Mouse (Mus musculus): ENCODE results near the gene Pcnx3.

Pcnx3 gene

DNA sequence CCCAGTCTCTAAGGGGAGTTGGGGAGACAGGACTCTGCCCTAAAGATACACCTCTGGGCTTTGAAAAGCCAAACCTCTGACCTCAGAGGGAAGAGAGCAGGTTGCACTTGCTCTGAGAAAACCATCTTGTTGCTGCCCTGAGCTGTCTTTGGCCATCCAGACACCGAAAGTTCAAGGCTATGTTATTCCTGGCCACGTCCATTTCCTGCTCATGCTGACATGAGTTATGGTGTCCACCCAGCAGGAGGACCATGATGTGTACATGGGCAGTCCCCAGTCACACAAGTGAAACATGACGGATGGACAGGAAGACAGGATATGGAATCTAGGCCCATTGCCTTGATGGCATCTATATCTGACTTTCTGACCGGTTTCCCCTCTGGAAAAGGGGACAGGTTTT is 8.3 kb downstream of the Pcnx3 start:
- no peak for DNase-seq (ENCODE audit: low read depth)

DNA sequence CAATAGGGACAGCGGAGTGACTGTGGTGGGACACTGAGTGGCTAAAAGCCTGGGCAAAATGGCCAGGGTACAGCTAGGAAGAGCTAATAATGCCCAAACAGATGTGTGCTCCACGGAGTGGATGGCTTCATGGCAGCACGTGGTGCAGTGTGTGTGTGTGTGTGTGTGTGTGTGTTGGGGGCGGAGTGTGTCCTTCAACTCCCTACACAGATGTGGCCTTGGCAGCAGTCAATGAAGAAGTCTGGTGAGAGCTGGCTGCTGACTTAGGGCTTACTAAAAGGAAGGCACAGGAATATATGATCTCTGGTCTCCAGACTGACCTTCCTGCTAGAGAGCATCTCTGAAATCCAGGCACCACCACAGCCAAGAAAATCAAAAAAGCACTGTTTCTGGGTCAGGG is 20.3 kb downstream of the Pcnx3 start:
- DNase-seq (ENCODE audit: low read depth): no peak

DNA sequence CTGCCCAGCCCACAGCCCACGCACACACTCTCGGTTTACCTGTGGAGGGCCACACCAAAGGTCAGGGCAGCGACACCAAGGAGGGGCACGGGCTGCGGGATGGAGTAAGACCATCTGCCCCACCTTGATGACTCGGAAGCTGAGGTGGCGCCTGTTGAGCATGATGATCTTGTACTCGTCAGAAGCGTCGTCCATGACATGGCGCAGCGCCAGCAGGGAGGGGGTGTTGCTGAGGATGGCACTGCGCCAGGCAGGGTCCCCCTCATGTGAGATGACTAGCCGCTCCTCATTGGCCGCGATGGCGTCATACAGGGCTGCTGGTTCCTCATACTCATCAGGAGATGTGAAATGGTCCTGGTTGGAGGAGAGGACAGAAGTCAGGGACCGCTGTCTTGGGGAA is 22.3 kb downstream of the Pcnx3 start:
- DNase-seq (ENCODE audit: low read depth): no peak

GRCm38 (mm10) chr19:5665465-5665864 is 23.2 kb downstream of the Pcnx3 start:
- DNase-seq (ENCODE audit: low read depth): peak; percentile 26

DNA sequence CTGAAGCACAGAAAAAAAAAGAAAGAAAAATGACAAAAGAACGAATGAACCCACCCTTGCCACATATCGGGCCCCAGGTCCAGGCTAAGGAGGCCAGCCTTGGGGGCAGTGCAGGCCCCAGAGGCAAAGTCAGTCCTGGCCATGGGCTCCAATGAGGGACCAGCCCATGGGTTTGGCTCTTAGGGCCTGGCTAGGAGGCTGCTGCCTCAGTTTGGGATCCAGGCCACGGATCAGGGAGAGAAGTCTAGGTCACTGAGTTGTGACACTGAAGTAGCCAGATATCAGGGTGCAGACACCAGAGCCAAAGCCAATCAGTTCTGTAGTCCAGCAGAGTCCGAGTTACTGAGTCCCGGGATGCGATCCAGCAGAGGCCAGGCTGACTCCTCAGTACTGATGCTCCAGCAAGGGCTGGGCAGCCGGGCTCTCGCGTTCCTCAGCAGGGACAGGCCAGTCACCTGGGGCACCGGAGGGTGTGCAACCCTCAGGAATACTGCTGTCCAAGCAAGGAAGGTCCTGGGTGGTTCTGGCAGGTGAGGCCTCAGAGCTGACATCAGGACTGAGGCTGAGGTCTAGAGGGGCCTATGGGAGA is 23.9 kb downstream of the Pcnx3 start:
- no peak for DNase-seq (ENCODE audit: low read depth)

DNA sequence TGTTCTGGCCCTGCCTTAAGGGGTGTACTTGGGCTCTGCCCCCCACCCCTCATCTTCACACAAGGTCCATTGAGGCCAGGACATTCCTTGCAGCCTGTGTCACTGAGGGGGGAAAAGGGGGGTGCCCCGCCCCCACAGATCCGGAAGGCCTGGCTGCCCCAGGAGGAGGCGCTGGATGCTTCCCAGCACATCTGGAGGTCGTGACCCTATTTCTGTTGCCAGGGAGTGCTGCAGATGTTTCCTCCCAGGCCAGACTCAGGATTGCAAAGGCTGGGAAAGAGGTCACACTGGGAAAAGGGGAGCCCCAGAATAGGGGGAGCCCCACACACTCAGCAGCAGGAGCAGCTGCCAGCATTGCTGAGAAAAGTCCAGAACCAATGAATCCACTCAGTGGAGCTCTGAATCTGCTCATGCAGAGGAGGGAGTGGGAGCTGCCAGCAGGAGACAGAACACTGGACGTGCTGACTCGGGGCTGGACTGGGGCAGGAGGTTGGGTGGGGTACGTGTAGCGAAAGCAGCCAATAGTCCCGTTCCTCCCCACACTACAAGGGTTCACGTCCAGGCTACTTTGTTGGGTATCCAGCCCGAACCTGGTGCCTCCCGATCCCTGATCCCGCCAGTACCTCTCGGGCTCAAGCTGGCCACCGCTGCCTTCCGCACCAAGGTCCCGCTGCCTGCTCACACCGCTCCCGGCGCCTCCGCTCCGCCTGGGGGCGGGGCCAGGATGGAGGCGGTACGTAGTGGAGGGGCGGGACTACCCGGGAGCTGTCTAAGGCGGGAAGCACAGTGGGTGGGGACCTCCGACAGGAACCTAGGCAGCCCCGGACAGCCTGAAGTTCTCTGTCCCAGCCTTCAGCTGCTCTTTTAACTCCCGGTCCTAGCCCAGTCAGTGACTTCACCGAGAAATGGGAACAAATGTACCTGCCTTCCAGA is 25.5 kb downstream of the Pcnx3 start, which contains the start of gene Sipa1:
Gene Sipa1 (minus strand): TSS at position 727 of the 933 bp plus-strand sequence.
- peak; percentile 92 for DNase-seq (ENCODE audit: low read depth)

GRCm38 (mm10) chr19:5662310-5662709 is 26.4 kb downstream of the Pcnx3 start:
- DNase-seq (ENCODE audit: low read depth): no peak

DNA sequence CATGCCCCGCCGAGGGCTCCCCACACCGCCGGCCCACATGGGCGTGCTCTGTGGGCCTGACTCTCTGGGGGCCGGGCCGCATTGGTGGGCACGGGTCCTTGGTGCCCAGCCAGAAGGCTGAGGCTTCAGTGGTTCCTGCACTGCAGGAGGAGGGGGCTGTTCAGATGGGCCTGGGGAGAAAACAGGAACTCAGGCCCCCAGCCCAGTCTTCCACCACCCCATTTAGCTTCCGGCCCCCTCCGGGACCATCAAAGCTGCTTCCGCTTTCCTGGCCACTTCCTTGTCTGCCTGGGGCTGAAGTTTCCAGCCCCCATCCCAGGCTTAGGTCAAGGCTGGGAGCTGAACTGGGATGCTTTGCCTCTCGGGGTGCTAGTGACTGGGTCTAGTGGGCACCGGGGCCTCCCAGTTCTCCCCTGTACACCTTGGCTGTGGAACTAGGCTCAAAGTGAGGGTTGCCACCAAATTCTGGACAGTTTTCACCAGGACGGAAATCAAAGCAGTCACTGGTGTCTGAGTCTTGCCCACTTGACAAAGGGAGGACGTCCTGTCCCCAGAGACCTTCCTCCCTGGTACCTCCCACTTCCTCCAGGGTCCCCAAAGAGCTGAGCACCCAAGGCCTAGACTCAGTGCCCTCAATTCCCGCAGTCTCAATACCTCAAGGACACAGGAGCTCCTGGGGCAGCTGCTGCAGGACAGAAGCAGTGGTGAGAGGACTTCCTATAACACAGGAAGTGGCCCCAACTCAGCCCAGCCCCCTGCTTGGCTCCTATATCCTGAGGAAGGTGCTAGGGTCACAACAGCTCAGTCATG is 27.6 kb downstream of the Pcnx3 start:
- peak; percentile 79 for DNase-seq (ENCODE audit: low read depth)

GRCm38 (mm10) chr19:5654720-5655298 is 33.9 kb downstream of the Pcnx3 start:
- no peak for DNase-seq (ENCODE audit: low read depth)

DNA sequence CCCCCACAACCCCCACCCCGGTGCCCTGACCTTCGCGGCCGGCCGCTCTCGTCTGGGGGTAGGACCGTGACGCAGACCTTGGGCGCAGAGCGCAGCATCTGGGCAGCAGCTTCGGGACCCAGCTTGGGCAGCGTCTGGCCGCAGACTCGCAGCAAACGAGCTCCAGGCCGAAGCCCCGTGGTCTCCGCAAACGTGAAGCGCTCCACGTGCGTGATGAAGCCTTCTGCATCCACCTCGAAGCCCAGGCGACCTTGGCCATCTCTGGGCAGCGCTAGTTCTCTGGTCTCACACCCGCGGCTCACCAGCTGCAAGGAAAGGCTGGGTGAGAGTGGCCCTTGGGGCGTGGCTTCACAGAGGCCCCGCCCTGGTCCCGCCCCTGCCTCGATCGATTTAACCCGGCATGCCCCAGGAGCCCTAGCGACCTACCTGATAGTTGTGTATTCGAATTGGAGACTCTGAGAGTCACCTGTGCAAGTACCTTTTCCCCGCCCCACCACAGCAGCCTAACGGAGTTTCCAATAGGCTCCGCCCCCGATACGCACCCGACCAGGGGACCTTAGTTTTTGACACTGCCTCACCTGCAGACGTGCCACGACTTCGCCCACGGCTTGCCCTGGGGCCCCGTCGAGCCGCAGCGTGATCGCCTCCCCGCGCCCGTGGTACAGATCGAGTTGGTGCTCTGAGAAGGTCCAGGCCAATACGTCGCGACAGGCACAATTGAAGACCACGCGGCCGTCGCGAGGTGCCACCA is 34.6 kb downstream of the Pcnx3 start:
- no peak for DNase-seq (ENCODE audit: low read depth)

DNA sequence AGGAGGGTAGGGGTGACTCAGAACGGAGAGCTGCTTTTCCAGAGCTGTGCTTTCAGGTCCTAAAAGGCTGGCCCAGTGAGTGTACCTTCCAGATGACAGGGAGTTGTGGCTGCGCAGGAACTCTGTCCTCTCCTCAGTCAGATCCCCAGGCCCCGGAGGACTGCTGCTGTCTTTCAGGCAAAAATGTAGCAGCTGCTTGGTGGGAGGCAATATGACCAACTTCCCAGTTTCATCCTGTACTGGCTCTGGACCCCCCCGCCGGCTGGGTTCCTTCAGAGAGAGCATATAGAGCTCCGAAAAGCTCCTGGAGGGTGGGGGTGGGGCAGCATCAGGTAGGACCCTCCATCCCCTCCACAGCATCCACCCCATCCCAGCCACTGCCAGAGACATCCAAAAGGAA is 36.1 kb downstream of the Pcnx3 start:
- no peak for DNase-seq (ENCODE audit: low read depth)

GRCm38 (mm10) chr19:5651502-5652274 is 37.0 kb downstream of the Pcnx3 start:
- DNase-seq (ENCODE audit: low read depth): no peak

- DNase-seq (ENCODE audit: low read depth): peak; percentile 62
Measured at GRCm38 (mm10) chr19:5649298-5649741, 39.4 kb downstream of the Pcnx3 start.

GRCm38 (mm10) chr19:5648401-5649297 is 40.1 kb downstream of the Pcnx3 start:
- DNase-seq (ENCODE audit: low read depth): peak; percentile 85

GRCm38 (mm10) chr19:5647791-5648190 is 40.9 kb downstream of the Pcnx3 start:
- DNase-seq (ENCODE audit: low read depth): no peak

- DNase-seq (ENCODE audit: low read depth): no peak
Measured at GRCm38 (mm10) chr19:5646731-5647330, 41.9 kb downstream of the Pcnx3 start.

DNA sequence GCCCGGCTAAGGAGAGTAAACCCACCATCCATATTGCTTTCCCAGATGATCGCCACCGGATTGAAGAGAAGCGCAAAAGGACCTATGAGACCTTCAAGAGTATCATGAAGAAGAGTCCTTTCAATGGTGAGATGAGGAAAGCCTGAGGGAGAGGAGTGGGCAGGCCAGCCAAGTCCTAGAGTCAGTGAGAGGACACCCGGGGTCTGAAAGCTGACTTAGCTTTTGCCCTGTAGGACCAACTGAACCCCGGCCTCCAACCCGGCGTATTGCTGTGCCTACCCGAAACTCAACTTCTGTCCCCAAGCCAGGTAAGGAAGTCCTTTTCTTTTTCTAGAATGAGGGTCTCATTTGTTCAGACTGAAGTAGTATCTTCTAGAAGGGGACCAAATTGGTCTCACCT is 43.4 kb downstream of the Pcnx3 start:
- DNase-seq (ENCODE audit: low read depth): no peak

DNA sequence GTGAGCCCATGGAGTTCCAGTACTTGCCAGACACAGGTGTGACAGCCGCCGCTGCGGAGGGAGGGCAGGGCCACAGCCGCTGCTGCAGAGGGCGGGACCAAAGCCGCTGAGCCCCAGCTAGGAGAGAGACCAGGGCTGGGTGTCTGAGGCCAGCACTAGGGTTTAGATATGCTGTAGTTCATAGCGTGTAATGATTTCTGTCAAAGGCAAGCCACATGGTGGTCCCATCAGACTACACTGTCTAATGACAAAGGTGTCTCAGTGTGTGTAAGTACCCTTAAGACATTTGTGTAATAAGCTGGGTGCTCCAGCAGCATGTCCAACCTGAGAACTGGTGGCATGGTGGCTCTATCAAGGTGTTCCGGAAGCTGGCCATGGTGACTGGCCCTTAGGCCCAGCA is 47.1 kb downstream of the Pcnx3 start:
- no peak for DNase-seq (ENCODE audit: low read depth)

GRCm38 (mm10) chr19:5641021-5641420 is 47.7 kb downstream of the Pcnx3 start:
- DNase-seq (ENCODE audit: low read depth): no peak

All from 416B (cell line).